Mouse (Mus musculus): ENCODE data around the gene Tollip. TPM values are rescaled to one million over a fixed set of nuclear protein-coding genes. Genes with fewer than 3 reads are reported as not detected.

The Tollip gene
- polyA plus RNA-seq, 1 experiment from 2014 or later = 18.7 TPM

GRCm38 (mm10) chr7:141874891-141875290 is 43.4 kb downstream of the Tollip start:
- 83% methylated on average over 5 of the region's 5 CpGs for WGBS (ENCODE audit: insufficient replicate concordance)
- Histone ChIP-seq H3K9ac (replicated peaks) (no peak overlapping the region), H3K27me3 (ENCODE audit: insufficient read depth, low read length) (no peaks in the 10 kb centered on the region), H3K4me3 (ENCODE audit: low read depth, low read length) (no peak overlapping the region), H3K9me3 (ENCODE audit: low read length) (no peaks in the 10 kb centered on the region), H3K36me3 (replicated peaks; ENCODE audit: insufficient read depth, low read length) (peaks cover 25% of the 10 kb centered on the region), H3K4me2 (ENCODE audit: low read depth, low read length) (no peak overlapping the region), H3K27ac (ENCODE audit: low read depth) (no peak overlapping the region), H3K4me1 (ENCODE audit: insufficient read depth) (no peaks in the 10 kb centered on the region)
- TF ChIP-seq CTCF (IDR thresholded peaks at IDR 0.05; ENCODE audit: low read depth) = no peak
- TF ChIP-seq EP300 (IDR thresholded peaks at IDR 0.05; ENCODE audit: low read depth) = no peak
- ATAC-seq = no peak
- no peak for DNase-seq

- Histone ChIP-seq H3K4me1 (ENCODE audit: insufficient read depth) (no peaks in the 10 kb centered on the region), H3K9me3 (ENCODE audit: low read length) (no peaks in the 10 kb centered on the region), H3K9ac (replicated peaks) (no peak overlapping the region), H3K27me3 (ENCODE audit: insufficient read depth, low read length) (no peaks in the 10 kb centered on the region), H3K36me3 (replicated peaks; ENCODE audit: insufficient read depth, low read length) (peaks cover 15% of the 10 kb centered on the region; the same call in 1 of the 2 replicates), H3K4me3 (ENCODE audit: low read depth, low read length) (no peak overlapping the region), H3K27ac (ENCODE audit: low read depth) (no peak overlapping the region), H3K4me2 (ENCODE audit: low read depth, low read length) (no peak overlapping the region)
- WGBS (ENCODE audit: insufficient replicate concordance) = 79% methylated on average over 5 of the region's 5 CpGs
- DNase-seq (no peak), ATAC-seq (no peak)
- TF ChIP-seq EP300 (IDR thresholded peaks at IDR 0.05; ENCODE audit: low read depth) (no peak), CTCF (IDR thresholded peaks at IDR 0.05; ENCODE audit: low read depth) (peak; percentile 51)
Observed at GRCm38 (mm10) chr7:141870553-141870952, 47.8 kb downstream of the Tollip start.

- H3K27me3 ChIP-seq (ENCODE audit: insufficient read depth, low read length) = no peaks in the 10 kb centered on the region
- H3K27ac ChIP-seq (ENCODE audit: low read depth) = no peak overlapping the region
- DNase-seq (no peak), ATAC-seq (no peak)
- H3K9ac ChIP-seq (replicated peaks) = no peak overlapping the region
- H3K36me3 ChIP-seq (replicated peaks; ENCODE audit: insufficient read depth, low read length) = peaks cover 14% of the 10 kb centered on the region; the same call in 1 of the 2 replicates
- WGBS (ENCODE audit: insufficient replicate concordance) = 60% methylated on average over 5 of the region's 5 CpGs
- no peaks in the 10 kb centered on the region for H3K4me1 ChIP-seq (ENCODE audit: insufficient read depth)
- H3K4me2 ChIP-seq (ENCODE audit: low read depth, low read length) = no peak overlapping the region
- TF ChIP-seq EP300 (IDR thresholded peaks at IDR 0.05; ENCODE audit: low read depth) (no peak), CTCF (IDR thresholded peaks at IDR 0.05; ENCODE audit: low read depth) (no peak)
- no peaks in the 10 kb centered on the region for H3K9me3 ChIP-seq (ENCODE audit: low read length)
- no peak overlapping the region for H3K4me3 ChIP-seq (ENCODE audit: low read depth, low read length)
Observed at GRCm38 (mm10) chr7:141869644-141870043, 48.7 kb downstream of the Tollip start.

GRCm38 (mm10) chr7:141861046-141861445 is 57.3 kb downstream of the Tollip start:
- no peaks in the 10 kb centered on the region for H3K4me1 ChIP-seq (ENCODE audit: insufficient read depth)
- DNase-seq = no peak
- no peak overlapping the region for H3K9ac ChIP-seq (replicated peaks)
- H3K36me3 ChIP-seq (replicated peaks; ENCODE audit: insufficient read depth, low read length) = no peaks in the 10 kb centered on the region
- no peak overlapping the region for H3K27ac ChIP-seq (ENCODE audit: low read depth)
- ATAC-seq = no peak
- no peaks in the 10 kb centered on the region for H3K9me3 ChIP-seq (ENCODE audit: low read length)
- WGBS (ENCODE audit: insufficient replicate concordance) = 35% methylated on average over 4 of the region's 4 CpGs
- no peaks in the 10 kb centered on the region for H3K27me3 ChIP-seq (ENCODE audit: insufficient read depth, low read length)
- no peak overlapping the region for H3K4me2 ChIP-seq (ENCODE audit: low read depth, low read length)
- H3K4me3 ChIP-seq (ENCODE audit: low read depth, low read length) = no peak overlapping the region
- TF ChIP-seq CTCF (IDR thresholded peaks at IDR 0.05; ENCODE audit: low read depth) = no peak

- Histone ChIP-seq H3K36me3 (replicated peaks; ENCODE audit: insufficient read depth, low read length) (no peaks in the 10 kb centered on the region), H3K4me3 (ENCODE audit: low read depth, low read length) (no peak overlapping the region), H3K27me3 (ENCODE audit: insufficient read depth, low read length) (no peaks in the 10 kb centered on the region), H3K27ac (ENCODE audit: low read depth) (no peak overlapping the region), H3K9me3 (ENCODE audit: low read length) (no peaks in the 10 kb centered on the region), H3K4me1 (ENCODE audit: insufficient read depth) (peaks cover 6% of the 10 kb centered on the region; the same call in 1 of the 2 replicates), H3K9ac (replicated peaks) (no peak overlapping the region), H3K4me2 (ENCODE audit: low read depth, low read length) (no peak overlapping the region)
- 76% methylated on average over 10 of the region's 10 CpGs for WGBS (ENCODE audit: insufficient replicate concordance)
- no peak for DNase-seq
- TF ChIP-seq CTCF (IDR thresholded peaks at IDR 0.05; ENCODE audit: low read depth) (no peak), EP300 (IDR thresholded peaks at IDR 0.05; ENCODE audit: low read depth) (no peak)
- no peak for ATAC-seq
Observed at GRCm38 (mm10) chr7:141840354-141840753, 78.0 kb downstream of the Tollip start.

GRCm38 (mm10) chr7:141838779-141839178 is 79.5 kb downstream of the Tollip start, which contains the start of gene Muc5b:
Gene Muc5b (plus strand): TSS chr7:141839070.
- DNase-seq (peak; percentile 26), ATAC-seq (0 out of 2 replicates have a peak, but pooled peaks have one; percentile 7)
- Histone ChIP-seq H3K4me2 (ENCODE audit: low read depth, low read length) (no peak within 1 kb of the TSS), H3K27ac (ENCODE audit: low read depth) (no peak within 1 kb of the TSS), H3K4me3 (ENCODE audit: low read depth, low read length) (no peak within 1 kb of the TSS), H3K27me3 (ENCODE audit: insufficient read depth, low read length) (no peaks in the 10 kb centered on the region), H3K9me3 (ENCODE audit: low read length) (no peaks in the 10 kb centered on the region), H3K9ac (replicated peaks) (no peak within 1 kb of the TSS), H3K4me1 (ENCODE audit: insufficient read depth) (peaks cover 6% of the 10 kb centered on the region; the same call in 1 of the 2 replicates), H3K36me3 (replicated peaks; ENCODE audit: insufficient read depth, low read length) (no peaks in the 10 kb centered on the region)
- WGBS (ENCODE audit: insufficient replicate concordance) = 43% methylated on average over 5 of the region's 5 CpGs
- TF ChIP-seq CTCF (IDR thresholded peaks at IDR 0.05; ENCODE audit: low read depth) (no peak), EP300 (IDR thresholded peaks at IDR 0.05; ENCODE audit: low read depth) (no peak)

- WGBS (ENCODE audit: insufficient replicate concordance) = 47% methylated on average over 8 of the region's 8 CpGs
- Histone ChIP-seq H3K27ac (ENCODE audit: low read depth) (no peak overlapping the region), H3K27me3 (ENCODE audit: insufficient read depth, low read length) (no peaks in the 10 kb centered on the region), H3K4me2 (ENCODE audit: low read depth, low read length) (no peak overlapping the region), H3K9me3 (ENCODE audit: low read length) (no peaks in the 10 kb centered on the region), H3K4me3 (ENCODE audit: low read depth, low read length) (no peak overlapping the region), H3K36me3 (replicated peaks; ENCODE audit: insufficient read depth, low read length) (no peaks in the 10 kb centered on the region), H3K4me1 (ENCODE audit: insufficient read depth) (peaks cover 6% of the 10 kb centered on the region; the same call in 1 of the 2 replicates), H3K9ac (replicated peaks) (no peak overlapping the region)
- no peak for TF ChIP-seq CTCF (IDR thresholded peaks at IDR 0.05; ENCODE audit: low read depth)
- TF ChIP-seq EP300 (IDR thresholded peaks at IDR 0.05; ENCODE audit: low read depth) = no peak
- DNase-seq (no peak), ATAC-seq (no peak)
Observed at GRCm38 (mm10) chr7:141836423-141836822, 81.9 kb downstream of the Tollip start.

Measured in liver, postnatal 0 days (tissue).